Mouse (Mus musculus): ENCODE measurements around the gene Apoa2. TPM values are rescaled to one million over a fixed set of nuclear protein-coding genes. Genes with fewer than 3 reads are reported as not detected.

Apoa2 gene
- polyA plus RNA-seq, 1 experiment from 2014 or later, result 1.9 TPM

- DNase-seq (ENCODE audit: low spot score), result no peak
- peaks cover 9% of the 10 kb centered on the region for H3K4me1 ChIP-seq
- H3K9me3 ChIP-seq (replicated peaks), result no peaks in the 10 kb centered on the region
- no peak overlapping the region for H3K4me3 ChIP-seq
- no peaks in the 10 kb centered on the region for H3K27me3 ChIP-seq (ENCODE audit: low read depth, poor library complexity, severe bottlenecking)
- no peak overlapping the region for H3K27ac ChIP-seq
- WGBS, result 91% methylated on average over 18 of the region's 18 CpGs
- peaks cover 20% of the 10 kb centered on the region for H3K36me3 ChIP-seq
Measured at GRCm38 (mm10) chr1:171216241-171216955, 8.5 kb upstream of the Apoa2 start.

- peak; percentile 92 for DNase-seq (ENCODE audit: low spot score)
- Histone ChIP-seq H3K4me1 (peaks cover 25% of the 10 kb centered on the region), H3K27ac (no peak overlapping the region; the same call in 1 of the 2 replicates), H3K4me3 (peak overlapping the region; percentile 70), H3K9me3 (replicated peaks) (no peaks in the 10 kb centered on the region), H3K36me3 (peaks cover 20% of the 10 kb centered on the region), H3K27me3 (ENCODE audit: low read depth, poor library complexity, severe bottlenecking) (no peaks in the 10 kb centered on the region)
- WGBS, result 12% methylated on average over 10 of the region's 10 CpGs
Measured at GRCm38 (mm10) chr1:171220871-171221270, 4.0 kb upstream of the Apoa2 start.

- H3K4me3 ChIP-seq, result peak overlapping the region; percentile 70
- WGBS, result 7% methylated on average over 22 of the region's 22 CpGs
Measured at GRCm38 (mm10) chr1:171221281-171222193, 3.3 kb upstream of the Apoa2 start.

GRCm38 (mm10) chr1:171222238-171223155 lies 2.4 kb upstream of the Apoa2 start, which contains the start of gene Tomm40l:
TSS of gene Tomm40l (minus strand) at chr1:171222514.
- Histone ChIP-seq H3K4me1 (peaks cover 25% of the 10 kb centered on the region), H3K27ac (peak within 1 kb of the TSS; percentile 87), H3K9me3 (replicated peaks) (no peaks in the 10 kb centered on the region), H3K4me3 (peak within 1 kb of the TSS; percentile 70), H3K36me3 (peaks cover 20% of the 10 kb centered on the region), H3K27me3 (ENCODE audit: low read depth, poor library complexity, severe bottlenecking) (no peaks in the 10 kb centered on the region)
- peak; percentile 83 for DNase-seq (ENCODE audit: low spot score)
- WGBS, result 3% methylated on average over 28 of the region's 28 CpGs

More at GRCm38 (mm10) chr1:171221281-171222193, 3.3 kb upstream of the Apoa2 start:
- DNase-seq (ENCODE audit: low spot score), result peak; percentile 40
- no peaks in the 10 kb centered on the region for H3K27me3 ChIP-seq (ENCODE audit: low read depth, poor library complexity, severe bottlenecking)
- peak overlapping the region; percentile 87 for H3K27ac ChIP-seq
- peaks cover 25% of the 10 kb centered on the region for H3K4me1 ChIP-seq
- H3K9me3 ChIP-seq (replicated peaks), result no peaks in the 10 kb centered on the region
- H3K36me3 ChIP-seq, result peaks cover 20% of the 10 kb centered on the region

- H3K9me3 ChIP-seq (replicated peaks), result no peaks in the 10 kb centered on the region
- WGBS, result 83% methylated on average over 6 of the region's 6 CpGs
- no peak for DNase-seq (ENCODE audit: low spot score)
- peak overlapping the region; percentile 87 for H3K27ac ChIP-seq
- H3K4me1 ChIP-seq, result peaks cover 25% of the 10 kb centered on the region
- peak overlapping the region; percentile 70 for H3K4me3 ChIP-seq
- no peaks in the 10 kb centered on the region for H3K27me3 ChIP-seq (ENCODE audit: low read depth, poor library complexity, severe bottlenecking)
- peaks cover 20% of the 10 kb centered on the region for H3K36me3 ChIP-seq
Measured at GRCm38 (mm10) chr1:171223168-171223567, 1.7 kb upstream of the Apoa2 start.

- DNase-seq (ENCODE audit: low spot score), result no peak
- WGBS, result 81% methylated on average over 2 of the region's 2 CpGs
- H3K27me3 ChIP-seq (ENCODE audit: low read depth, poor library complexity, severe bottlenecking), result no peaks in the 10 kb centered on the region
- H3K36me3 ChIP-seq, result peaks cover 14% of the 10 kb centered on the region
- no peak overlapping the region for H3K27ac ChIP-seq
- H3K9me3 ChIP-seq (replicated peaks), result no peaks in the 10 kb centered on the region
- H3K4me1 ChIP-seq, result peaks cover 25% of the 10 kb centered on the region
- H3K4me3 ChIP-seq, result no peak overlapping the region
Measured at GRCm38 (mm10) chr1:171223796-171224195, 1.1 kb upstream of the Apoa2 start.

GRCm38 (mm10) chr1:171226780-171227179 lies 1.9 kb downstream of the Apoa2 start:
- H3K36me3 ChIP-seq, result no peaks in the 10 kb centered on the region
- 57% methylated on average over 4 of the region's 4 CpGs for WGBS
- no peak overlapping the region for H3K27ac ChIP-seq
- DNase-seq (ENCODE audit: low spot score), result no peak
- peaks cover 37% of the 10 kb centered on the region for H3K4me1 ChIP-seq
- no peaks in the 10 kb centered on the region for H3K9me3 ChIP-seq (replicated peaks)
- H3K27me3 ChIP-seq (ENCODE audit: low read depth, poor library complexity, severe bottlenecking), result no peaks in the 10 kb centered on the region
- no peak overlapping the region for H3K4me3 ChIP-seq

GRCm38 (mm10) chr1:171227879-171228278 lies 3.0 kb downstream of the Apoa2 start:
- no peaks in the 10 kb centered on the region for H3K36me3 ChIP-seq
- H3K27ac ChIP-seq, result no peak overlapping the region
- WGBS, result 80% methylated on average over 1 of the region's 1 CpGs
- no peak overlapping the region for H3K4me3 ChIP-seq
- DNase-seq (ENCODE audit: low spot score), result no peak
- no peaks in the 10 kb centered on the region for H3K9me3 ChIP-seq (replicated peaks)
- H3K4me1 ChIP-seq, result peaks cover 36% of the 10 kb centered on the region
- H3K27me3 ChIP-seq (ENCODE audit: low read depth, poor library complexity, severe bottlenecking), result no peaks in the 10 kb centered on the region

- no peaks in the 10 kb centered on the region for H3K9me3 ChIP-seq (replicated peaks)
- H3K36me3 ChIP-seq, result peaks cover 16% of the 10 kb centered on the region
- peaks cover 32% of the 10 kb centered on the region for H3K4me1 ChIP-seq
- no peaks in the 10 kb centered on the region for H3K27me3 ChIP-seq (ENCODE audit: low read depth, poor library complexity, severe bottlenecking)
- 47% methylated on average over 6 of the region's 6 CpGs for WGBS
- H3K27ac ChIP-seq, result peak overlapping the region; percentile 85
- peak; percentile 44 for DNase-seq (ENCODE audit: low spot score)
- 0 out of 2 replicates have a peak overlapping the region, but pooled peaks have one; percentile 4 for H3K4me3 ChIP-seq
Measured at GRCm38 (mm10) chr1:171229750-171230149, 4.9 kb downstream of the Apoa2 start.

- no peaks in the 10 kb centered on the region for H3K9me3 ChIP-seq (replicated peaks)
- 31% methylated on average over 3 of the region's 3 CpGs for WGBS
- peak overlapping the region; percentile 85 for H3K27ac ChIP-seq
- no peaks in the 10 kb centered on the region for H3K27me3 ChIP-seq (ENCODE audit: low read depth, poor library complexity, severe bottlenecking)
- peaks cover 21% of the 10 kb centered on the region for H3K36me3 ChIP-seq
- peak; percentile 47 for DNase-seq (ENCODE audit: low spot score)
- H3K4me3 ChIP-seq, result 0 out of 2 replicates have a peak overlapping the region, but pooled peaks have one; percentile 4
- H3K4me1 ChIP-seq, result peaks cover 29% of the 10 kb centered on the region
Measured at GRCm38 (mm10) chr1:171230215-171230614, 5.4 kb downstream of the Apoa2 start.

- no peak overlapping the region for H3K27ac ChIP-seq
- DNase-seq (ENCODE audit: low spot score), result no peak
- peaks cover 37% of the 10 kb centered on the region for H3K36me3 ChIP-seq
- H3K27me3 ChIP-seq (ENCODE audit: low read depth, poor library complexity, severe bottlenecking), result no peaks in the 10 kb centered on the region
- H3K9me3 ChIP-seq (replicated peaks), result no peaks in the 10 kb centered on the region
- H3K4me1 ChIP-seq, result peaks cover 29% of the 10 kb centered on the region
- 77% methylated on average over 4 of the region's 4 CpGs for WGBS
- H3K4me3 ChIP-seq, result no peak overlapping the region
Measured at GRCm38 (mm10) chr1:171231844-171232243, 7.0 kb downstream of the Apoa2 start.

- no peak overlapping the region for H3K4me3 ChIP-seq
- H3K36me3 ChIP-seq, result peaks cover 42% of the 10 kb centered on the region
- DNase-seq (ENCODE audit: low spot score), result no peak
- H3K27ac ChIP-seq, result no peak overlapping the region
- no peaks in the 10 kb centered on the region for H3K9me3 ChIP-seq (replicated peaks)
- H3K27me3 ChIP-seq (ENCODE audit: low read depth, poor library complexity, severe bottlenecking), result no peaks in the 10 kb centered on the region
- peaks cover 29% of the 10 kb centered on the region for H3K4me1 ChIP-seq
- 87% methylated on average over 5 of the region's 5 CpGs for WGBS
Measured at GRCm38 (mm10) chr1:171232348-171232747, 7.5 kb downstream of the Apoa2 start.

Data from limb, embryonic 10.5 days (tissue).